Mouse (Mus musculus) kidney, embryonic 14.5 days (tissue): ENCODE measurements around the gene Pcgf1. TPM values are rescaled to one million over a fixed set of nuclear protein-coding genes. Genes with fewer than 3 reads are reported as not detected.

Experiments used
- ATAC-seq: fragments of 200-750 bp; cut with Nextera tagmentation; 2 replicates; pipeline ENCODE4 v1.8.0; 2017; ENCODE audit warnings: moderate number of reproducible peaks, mild to moderate bottlenecking, moderate TSS enrichment, moderate library complexity; ENCODE audit not compliant: low FRiP score, low TSS enrichment
- H3K27ac ChIP-seq: fragments of 300-500 bp; sonication (generic); 2 replicates; pipeline ENCODE4 v1.5.1; 2014; ENCODE audit warnings: low read depth, mild to moderate bottlenecking, low read length, moderate library complexity, mixed read lengths
- H3K27me3 ChIP-seq: fragments of 300-500 bp; sonication (generic); 2 replicates; pipeline ENCODE4 v1.6.1; 2014; ENCODE audit warnings: mild to moderate bottlenecking, low read length; ENCODE audit not compliant: control insufficient read depth, insufficient read depth
- H3K36me3 ChIP-seq: fragments of 300-500 bp; sonication (generic); 2 replicates; pipeline ENCODE4 v1.6.1; 2014; ENCODE audit warnings: low read length, mixed read lengths; ENCODE audit not compliant: control insufficient read depth, insufficient read depth
- H3K4me1 ChIP-seq: fragments of 300-500 bp; sonication (generic); 2 replicates; pipeline ENCODE4 v1.6.1; 2014; ENCODE audit warnings: low read length, mixed read lengths; ENCODE audit not compliant: control insufficient read depth, insufficient read depth
- H3K4me2 ChIP-seq: fragments of 300-500 bp; sonication (generic); replicated peaks from 2 replicates; pipeline ENCODE4 v1.6.1; 2014; ENCODE audit warnings: low read depth, mild to moderate bottlenecking, low read length
- H3K4me3 ChIP-seq: fragments of 300-500 bp; sonication (generic); 2 replicates; pipeline ENCODE4 v1.5.1; 2014; ENCODE audit warnings: mild to moderate bottlenecking, low read length
- H3K9ac ChIP-seq: fragments of 300-500 bp; sonication (generic); 2 replicates; pipeline ENCODE4 v1.6.1; 2014; ENCODE audit warnings: low read depth, mild to moderate bottlenecking, low read length, moderate library complexity
- H3K9me3 ChIP-seq: fragments of 300-500 bp; sonication (generic); 2 replicates; pipeline ENCODE4 v1.6.1; 2016; ENCODE audit warnings: low read length; ENCODE audit not compliant: control insufficient read depth
- WGBS: fragments of 180-500 bp; shearing (Covaris S2); extraction: QIAGEN DNeasy Blood & Tissue Kit; methylation state at CpG from one replicate; pipeline ENCODE4 v1.1.7; 2014; 5-methylcytosine and 5-hydroxymethylcytosine counted together
- polyA plus RNA-seq: library from polyadenylated mRNA; unstranded; fragments of >200 nt; fragmentation: Nextera tagmentation; extraction: Ambion mirVana; gene quantifications from 2 replicates; pipeline ENCODE4 v1.2.1, GENCODE M21; 2014

Gene Pcgf1
- polyA plus RNA-seq, 1 experiment from 2014 or later, result 36.7 TPM

GRCm38 (mm10) chr6:83115682-83116372, 38.2 kb downstream of the Pcgf1 start:
- ATAC-seq, result no peak; the same call in 1 of the 2 replicates
- Histone ChIP-seq H3K9ac (peak overlapping the region; percentile 93), H3K27ac (peak overlapping the region; percentile 84; the same call in 1 of the 2 replicates), H3K9me3 (no peaks in the 10 kb centered on the region), H3K4me1 (peaks cover 28% of the 10 kb centered on the region), H3K27me3 (no peaks in the 10 kb centered on the region), H3K36me3 (peaks cover 37% of the 10 kb centered on the region), H3K4me2 (peak overlapping the region; percentile 95), H3K4me3 (peak overlapping the region; percentile 69)
- 2% methylated on average over 41 of the region's 48 CpGs for WGBS

GRCm38 (mm10) chr6:83116373-83117164, 38.9 kb downstream of the Pcgf1 start:
- WGBS, result 72% methylated on average over 11 of the region's 11 CpGs
- Histone ChIP-seq H3K4me2 (peak overlapping the region; percentile 95), H3K27ac (0 out of 2 replicates have a peak overlapping the region, but pooled peaks have one; percentile 84), H3K27me3 (no peaks in the 10 kb centered on the region), H3K9me3 (no peaks in the 10 kb centered on the region), H3K9ac (peak overlapping the region; percentile 93), H3K4me3 (peak overlapping the region; percentile 69), H3K36me3 (peaks cover 32% of the 10 kb centered on the region), H3K4me1 (peaks cover 28% of the 10 kb centered on the region)
- no peak for ATAC-seq

- no peaks in the 10 kb centered on the region for H3K27me3 ChIP-seq
- H3K9me3 ChIP-seq, result no peaks in the 10 kb centered on the region
- WGBS, result 88% methylated on average over 4 of the region's 4 CpGs
- H3K4me1 ChIP-seq, result peaks cover 28% of the 10 kb centered on the region
- peaks cover 32% of the 10 kb centered on the region for H3K36me3 ChIP-seq
- 0 out of 2 replicates have a peak overlapping the region, but pooled peaks have one; percentile 93 for H3K9ac ChIP-seq
- no peak for ATAC-seq
- no peak overlapping the region for H3K4me2 ChIP-seq
- 0 out of 2 replicates have a peak overlapping the region, but pooled peaks have one; percentile 4 for H3K4me3 ChIP-seq
- H3K27ac ChIP-seq, result no peak overlapping the region
Observed at GRCm38 (mm10) chr6:83117165-83117438, 39.4 kb downstream of the Pcgf1 start.

- H3K4me1 ChIP-seq, result peaks cover 33% of the 10 kb centered on the region
- ATAC-seq, result no peak
- peaks cover 32% of the 10 kb centered on the region for H3K36me3 ChIP-seq
- no peak overlapping the region for H3K9ac ChIP-seq
- H3K27ac ChIP-seq, result no peak overlapping the region
- 85% methylated on average over 13 of the region's 13 CpGs for WGBS
- no peak overlapping the region for H3K4me2 ChIP-seq
- no peaks in the 10 kb centered on the region for H3K27me3 ChIP-seq
- no peak overlapping the region for H3K4me3 ChIP-seq
- no peaks in the 10 kb centered on the region for H3K9me3 ChIP-seq
Observed at GRCm38 (mm10) chr6:83117616-83118015, 39.9 kb downstream of the Pcgf1 start.

- Histone ChIP-seq H3K36me3 (peaks cover 32% of the 10 kb centered on the region), H3K4me3 (no peak overlapping the region), H3K9ac (no peak overlapping the region), H3K4me2 (no peak overlapping the region), H3K27me3 (no peaks in the 10 kb centered on the region), H3K27ac (no peak overlapping the region), H3K9me3 (no peaks in the 10 kb centered on the region), H3K4me1 (peaks cover 40% of the 10 kb centered on the region)
- 83% methylated on average over 11 of the region's 11 CpGs for WGBS
- no peak for ATAC-seq
Observed at GRCm38 (mm10) chr6:83118369-83118768, 40.7 kb downstream of the Pcgf1 start.

GRCm38 (mm10) chr6:83118825-83119733, 41.4 kb downstream of the Pcgf1 start:
- H3K4me1 ChIP-seq, result peaks cover 45% of the 10 kb centered on the region
- no peak overlapping the region for H3K27ac ChIP-seq
- no peak overlapping the region for H3K4me3 ChIP-seq
- no peaks in the 10 kb centered on the region for H3K27me3 ChIP-seq
- ATAC-seq, result no peak
- H3K36me3 ChIP-seq, result peaks cover 32% of the 10 kb centered on the region
- peak overlapping the region; percentile 34; the same call in 1 of the 2 replicates for H3K9ac ChIP-seq
- WGBS, result 74% methylated on average over 14 of the region's 14 CpGs
- peak overlapping the region; percentile 68; the same call in 1 of the 2 replicates for H3K4me2 ChIP-seq
- no peaks in the 10 kb centered on the region for H3K9me3 ChIP-seq

GRCm38 (mm10) chr6:83119734-83120051, 42.0 kb downstream of the Pcgf1 start:
- no peaks in the 10 kb centered on the region for H3K27me3 ChIP-seq
- H3K36me3 ChIP-seq, result peaks cover 32% of the 10 kb centered on the region
- ATAC-seq, result no peak
- 0 out of 2 replicates have a peak overlapping the region, but pooled peaks have one; percentile 94 for H3K27ac ChIP-seq
- peak overlapping the region; percentile 68 for H3K4me2 ChIP-seq
- H3K9me3 ChIP-seq, result no peaks in the 10 kb centered on the region
- WGBS, result 79% methylated on average over 7 of the region's 7 CpGs
- peaks cover 44% of the 10 kb centered on the region for H3K4me1 ChIP-seq
- peak overlapping the region; percentile 70; the same call in 1 of the 2 replicates for H3K4me3 ChIP-seq
- 0 out of 2 replicates have a peak overlapping the region, but pooled peaks have one; percentile 76 for H3K9ac ChIP-seq

GRCm38 (mm10) chr6:83120930-83121862, 43.5 kb downstream of the Pcgf1 start, which contains the start of gene Wbp1:
TSS of gene Wbp1 (minus strand) at chr6:83121559.
- H3K9ac ChIP-seq, result peak within 1 kb of the TSS; percentile 77
- peak within 1 kb of the TSS; percentile 75 for H3K4me2 ChIP-seq
- H3K27ac ChIP-seq, result peak within 1 kb of the TSS; percentile 98
- ATAC-seq, result peak; percentile 93
- peak within 1 kb of the TSS; percentile 70 for H3K4me3 ChIP-seq
- H3K4me1 ChIP-seq, result peaks cover 42% of the 10 kb centered on the region
- H3K36me3 ChIP-seq, result peaks cover 32% of the 10 kb centered on the region
- under 1% methylated on average over 38 of the region's 38 CpGs for WGBS
- H3K9me3 ChIP-seq, result no peaks in the 10 kb centered on the region
- H3K27me3 ChIP-seq, result no peaks in the 10 kb centered on the region
